Mouse (Mus musculus): ENCODE measurements around the gene Apex2. TPM values are rescaled to one million over a fixed set of nuclear protein-coding genes. Genes with fewer than 3 reads are reported as not detected.
A peak's percentile ranks its signal among the peaks of the same experiment; 100 is the strongest.
"Not testable (repeated sequence)": the region's sequence is repeated elsewhere in the genome, so short reads cannot be mapped to it uniquely, and the experiment has no call there.

Apex2 gene
- total RNA-seq, 1 experiment, result 19.1 TPM

- H3K9ac ChIP-seq (ENCODE audit: insufficient read depth, low read depth, low read length, poor library complexity, severe bottlenecking), result no peak overlapping the region; the same call in 1 of the 2 replicates
- TF ChIP-seq MAFK (IDR thresholded peaks at IDR 0.05; ENCODE audit: insufficient read depth, low read depth, low read length) (no peak), CHD2 (IDR thresholded peaks at IDR 0.05; ENCODE audit: low read depth, low read length) (no peak), ZNF384 (IDR thresholded peaks at IDR 0.05; ENCODE audit: low read depth, low read length) (no peak), HCFC1 (IDR thresholded peaks at IDR 0.05; ENCODE audit: borderline replicate concordance, insufficient read depth, low read length) (no peak), ZC3H11A (IDR thresholded peaks at IDR 0.05; ENCODE audit: borderline replicate concordance, low read depth, low read length) (no peak)
- in situ Hi-C loops (cut with MboI; ENCODE audit: low sequenced_read_pairs in 2 of 2, unreplicated experiment in 2 of 2), result loop anchor here (25.0 kb wide), 1 partner anchor 454 kb away; no protein-coding TSS in a partner anchor
- no peak overlapping the region for H3K27ac ChIP-seq (ENCODE audit: insufficient read depth, low read depth, low read length, poor library complexity, severe bottlenecking)
- no peaks in the 10 kb centered on the region for H3K36me3 ChIP-seq (ENCODE audit: control insufficient read depth, insufficient read depth, low read length, poor library complexity, severe bottlenecking)
- H3K4me1 ChIP-seq (ENCODE audit: control insufficient read depth in 2 of 2, insufficient read depth in 2 of 2, low read length in 2 of 2, poor library complexity in 1 of 2), result no peaks in the 10 kb centered on the region
- no peak overlapping the region for H3K4me3 ChIP-seq (ENCODE audit: insufficient read depth in 1 of 2, low read depth in 1 of 2, low read length in 2 of 2, poor library complexity in 1 of 2, severe bottlenecking in 1 of 2)
- H3K9me3 ChIP-seq (ENCODE audit: control insufficient read depth, insufficient read depth, low read depth, low read length), result no peaks in the 10 kb centered on the region
- no peak for DNase-seq (ENCODE audit: low read depth, low spot score)
Measured at GRCm38 (mm10) chrX:150508696-150509095, 81.0 kb downstream of the Apex2 start.

GRCm38 (mm10) chrX:150487811-150488210 is 101.9 kb downstream of the Apex2 start:
- not testable (repeated sequence) for H3K4me3 ChIP-seq (ENCODE audit: insufficient read depth in 1 of 2, low read depth in 1 of 2, low read length in 2 of 2, poor library complexity in 1 of 2, severe bottlenecking in 1 of 2); H3K36me3 ChIP-seq (ENCODE audit: control insufficient read depth, insufficient read depth, low read length, poor library complexity, severe bottlenecking)

GRCm38 (mm10) chrX:150486314-150487030 is 103.2 kb downstream of the Apex2 start:
- DNase-seq (ENCODE audit: low read depth, low spot score); H3K36me3 ChIP-seq (ENCODE audit: control insufficient read depth, insufficient read depth, low read length, poor library complexity, severe bottlenecking); H3K9me3 ChIP-seq (ENCODE audit: control insufficient read depth, insufficient read depth, low read depth, low read length); H3K4me1 ChIP-seq (ENCODE audit: control insufficient read depth in 2 of 2, insufficient read depth in 2 of 2, low read length in 2 of 2, poor library complexity in 1 of 2); in situ Hi-C loops (cut with MboI; ENCODE audit: low sequenced_read_pairs in 2 of 2, unreplicated experiment in 2 of 2); H3K9ac ChIP-seq (ENCODE audit: insufficient read depth, low read depth, low read length, poor library complexity, severe bottlenecking); H3K27ac ChIP-seq (ENCODE audit: insufficient read depth, low read depth, low read length, poor library complexity, severe bottlenecking); H3K4me3 ChIP-seq (ENCODE audit: insufficient read depth in 1 of 2, low read depth in 1 of 2, low read length in 2 of 2, poor library complexity in 1 of 2, severe bottlenecking in 1 of 2): not testable (repeated sequence)

More at GRCm38 (mm10) chrX:150487811-150488210, 101.9 kb downstream of the Apex2 start:
- in situ Hi-C loops (cut with MboI; ENCODE audit: low sequenced_read_pairs in 2 of 2, unreplicated experiment in 2 of 2); H3K9me3 ChIP-seq (ENCODE audit: control insufficient read depth, insufficient read depth, low read depth, low read length); H3K27ac ChIP-seq (ENCODE audit: insufficient read depth, low read depth, low read length, poor library complexity, severe bottlenecking); H3K9ac ChIP-seq (ENCODE audit: insufficient read depth, low read depth, low read length, poor library complexity, severe bottlenecking); DNase-seq (ENCODE audit: low read depth, low spot score); H3K4me1 ChIP-seq (ENCODE audit: control insufficient read depth in 2 of 2, insufficient read depth in 2 of 2, low read length in 2 of 2, poor library complexity in 1 of 2): not testable (repeated sequence)

- TF ChIP-seq ZC3H11A (IDR thresholded peaks at IDR 0.05; ENCODE audit: borderline replicate concordance, low read depth, low read length), result 0 out of 2 replicates have a peak, but pooled peaks have one; percentile 1
- peak; percentile 64 for TF ChIP-seq MAFK (IDR thresholded peaks at IDR 0.05; ENCODE audit: insufficient read depth, low read depth, low read length)
- no peak; the same call in 1 of the 2 replicates for TF ChIP-seq CHD2 (IDR thresholded peaks at IDR 0.05; ENCODE audit: low read depth, low read length)
- TF ChIP-seq HCFC1 (IDR thresholded peaks at IDR 0.05; ENCODE audit: borderline replicate concordance, insufficient read depth, low read length), result 0 out of 2 replicates have a peak, but pooled peaks have one; percentile 54
- peak; percentile 100 for TF ChIP-seq ZNF384 (IDR thresholded peaks at IDR 0.05; ENCODE audit: low read depth, low read length)
- Histone ChIP-seq H3K4me3 (ENCODE audit: insufficient read depth in 1 of 2, low read depth in 1 of 2, low read length in 2 of 2, poor library complexity in 1 of 2, severe bottlenecking in 1 of 2) (peak overlapping the region; percentile 71 to 92), H3K9me3 (ENCODE audit: control insufficient read depth, insufficient read depth, low read depth, low read length) (no peaks in the 10 kb centered on the region), H3K9ac (ENCODE audit: insufficient read depth, low read depth, low read length, poor library complexity, severe bottlenecking) (peak overlapping the region; percentile 84), H3K36me3 (ENCODE audit: control insufficient read depth, insufficient read depth, low read length, poor library complexity, severe bottlenecking) (no peaks in the 10 kb centered on the region), H3K27ac (ENCODE audit: insufficient read depth, low read depth, low read length, poor library complexity, severe bottlenecking) (peak overlapping the region; percentile 95), H3K4me1 (ENCODE audit: control insufficient read depth in 2 of 2, insufficient read depth in 2 of 2, low read length in 2 of 2, poor library complexity in 1 of 2) (no peaks in the 10 kb centered on the region; a peak in 1 of 4 replicates)
- peak; percentile 63 for DNase-seq (ENCODE audit: low read depth, low spot score)
- in situ Hi-C loops (cut with MboI; ENCODE audit: low sequenced_read_pairs in 2 of 2, unreplicated experiment in 2 of 2), result no loop called here
Measured at GRCm38 (mm10) chrX:150477854-150478780, 111.6 kb downstream of the Apex2 start.

Data from ES-E14 (cell line).